Mouse (Mus musculus) kidney, postnatal 36 days (tissue): ENCODE measurements at regions not wholly inside any gene's neighbourhood (a gene's known extent, or its start where the extent isn't known, plus 50 kb on each side); places are given as distances from the start of the nearest gene placed in this dataset.

Experiments
- DNase-seq, 2 experiments: peaks; one replicate each; pipeline ENCODE4 v3.0.0; 2021 to 2022; ENCODE audit warnings: mixed read lengths in 2 of 2

DNA sequence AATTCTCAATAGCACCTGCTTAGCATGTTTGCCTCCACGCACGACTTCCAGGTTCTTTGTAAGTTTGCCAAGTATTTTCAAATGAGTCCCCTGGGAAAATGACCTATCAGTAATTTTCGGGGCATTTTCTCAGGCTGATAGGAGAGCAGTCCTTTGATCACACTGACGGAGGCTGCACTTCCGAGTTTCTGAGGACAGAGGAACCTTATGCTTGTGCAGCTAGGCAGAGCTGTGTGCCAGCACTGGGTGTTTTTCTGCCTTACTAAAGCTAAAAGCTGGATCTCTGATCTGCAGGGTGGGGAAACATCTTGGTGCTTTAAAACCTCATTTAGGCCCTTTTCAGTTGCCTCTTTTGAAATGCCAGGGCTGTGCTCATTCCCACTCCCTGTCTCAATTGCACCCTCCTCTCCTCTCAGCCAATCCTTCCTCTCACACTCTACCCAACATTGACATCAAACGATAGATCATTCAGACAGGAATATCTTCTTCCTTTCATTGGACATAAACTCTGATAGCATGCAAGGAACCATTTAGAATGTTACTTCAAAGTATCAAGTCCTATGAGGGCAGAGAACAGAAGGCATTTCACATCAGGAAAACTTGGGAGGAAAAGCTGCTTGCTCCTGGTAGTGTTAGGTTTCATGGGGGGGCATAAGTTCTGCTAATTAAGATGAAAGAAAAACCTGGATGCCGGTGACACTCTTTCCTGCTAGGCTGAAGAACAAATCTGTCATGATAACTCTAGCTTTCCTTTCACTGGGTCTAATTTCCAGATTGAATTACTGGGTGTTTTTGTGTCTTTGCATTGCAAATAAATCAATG is 95.3 kb downstream of the Lurap1l start:
- no peak for DNase-seq

DNA sequence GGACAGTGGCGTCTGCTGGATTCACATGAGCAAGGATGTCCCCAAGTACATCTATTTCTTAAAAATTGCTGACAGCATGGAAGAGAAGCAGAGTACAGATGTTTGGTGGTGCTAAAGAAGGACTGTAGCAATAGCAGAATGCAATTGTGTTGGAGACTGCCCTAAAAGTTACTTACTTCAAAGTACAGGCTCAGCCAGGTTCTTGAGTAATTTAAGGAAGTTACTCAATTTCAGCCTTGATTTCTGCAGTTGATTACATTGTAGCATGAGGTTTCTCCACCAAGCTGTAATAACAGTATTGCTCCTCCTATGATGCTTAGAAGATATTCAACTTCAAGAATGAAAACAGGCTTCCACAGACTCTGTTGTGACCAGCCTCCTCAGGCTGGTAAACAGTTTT is 96.1 kb downstream of the Lurap1l start:
- DNase-seq, result no peak

DNA sequence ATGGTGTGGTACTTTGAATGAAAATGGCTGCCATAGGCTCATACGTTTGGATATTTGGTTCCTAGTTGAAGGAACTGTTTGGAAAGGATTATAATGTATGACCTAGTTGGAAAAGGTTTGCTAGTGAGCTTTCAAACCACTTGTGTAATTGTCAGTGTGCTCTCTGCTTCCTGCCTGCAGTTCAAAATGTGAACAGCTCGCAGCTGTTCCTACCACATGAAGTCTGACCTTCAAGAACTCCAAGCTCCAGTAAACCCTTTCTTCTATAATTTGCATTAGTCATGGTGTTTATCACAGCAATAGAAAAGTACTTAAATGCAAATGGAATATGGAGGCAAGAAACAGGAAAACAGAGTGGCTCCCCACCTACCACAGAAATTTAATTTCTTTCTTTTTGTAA is 111.4 kb downstream of the Lurap1l start:
- no peak for DNase-seq

DNA sequence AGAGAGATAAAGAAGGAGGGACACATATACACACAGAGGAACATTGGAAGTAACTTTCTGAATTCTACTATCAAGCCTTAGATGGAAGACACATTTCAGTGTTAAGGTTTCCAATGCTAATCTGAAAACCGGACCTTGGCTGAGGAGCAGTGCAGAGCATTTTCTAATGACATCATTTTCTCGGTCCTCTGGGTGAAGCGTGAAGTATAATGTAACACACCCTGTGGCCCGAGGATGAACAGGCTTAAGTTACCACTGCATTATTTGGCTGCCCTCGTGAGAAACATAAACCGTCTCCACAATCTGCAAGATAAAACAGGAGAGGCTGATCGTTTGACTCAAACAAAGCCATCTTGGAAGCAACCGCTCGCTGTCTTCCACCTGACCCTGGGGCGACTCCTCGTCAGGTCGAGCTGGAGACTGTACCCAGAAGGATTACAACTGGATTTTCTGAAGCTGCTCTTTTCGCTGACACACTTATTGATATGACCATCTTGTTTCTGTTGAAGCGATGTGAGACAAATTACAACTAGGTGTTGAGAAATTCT is 113.1 kb downstream of the Lurap1l start:
- DNase-seq, result no peak

DNA sequence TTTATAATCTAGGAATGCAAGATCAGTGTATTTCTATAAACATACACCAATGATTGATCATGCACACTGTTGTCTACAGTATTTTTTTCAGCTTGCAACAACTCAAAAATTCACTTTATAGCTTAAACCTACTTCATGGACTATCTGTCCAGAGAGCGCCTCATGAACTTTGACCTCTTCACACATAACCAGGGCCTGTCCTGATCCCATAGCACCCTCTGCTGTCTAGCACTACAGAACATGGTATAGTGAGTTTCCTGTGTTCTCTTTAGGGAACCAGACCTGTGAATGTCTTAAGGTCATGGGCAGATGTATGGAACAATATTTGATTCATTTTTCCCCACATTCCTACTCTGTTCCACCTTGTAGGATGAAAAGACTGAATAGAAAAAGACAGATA is 117.1 kb downstream of the Lurap1l start:
- DNase-seq, result peak; percentile 18 to 30

DNA sequence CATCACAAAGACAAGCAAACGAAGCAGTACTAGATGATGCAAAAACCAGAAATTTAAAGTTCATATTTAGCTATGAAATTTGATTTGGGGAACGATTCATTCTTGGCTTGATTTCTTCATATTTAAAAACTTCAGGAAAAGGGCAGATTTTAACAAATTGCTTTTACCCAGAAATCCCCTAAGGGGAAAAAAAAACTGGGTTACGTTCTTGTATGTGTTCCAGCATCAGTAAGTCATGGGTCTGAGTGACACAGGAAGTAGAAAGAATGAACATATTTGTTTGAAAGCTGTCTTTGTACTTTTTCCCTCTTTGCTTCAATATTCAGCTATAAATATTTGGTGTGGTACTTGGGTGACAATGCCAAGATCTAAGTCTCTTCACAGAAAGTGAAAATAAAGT is 120.2 kb downstream of the Lurap1l start:
- no peak for DNase-seq

DNA sequence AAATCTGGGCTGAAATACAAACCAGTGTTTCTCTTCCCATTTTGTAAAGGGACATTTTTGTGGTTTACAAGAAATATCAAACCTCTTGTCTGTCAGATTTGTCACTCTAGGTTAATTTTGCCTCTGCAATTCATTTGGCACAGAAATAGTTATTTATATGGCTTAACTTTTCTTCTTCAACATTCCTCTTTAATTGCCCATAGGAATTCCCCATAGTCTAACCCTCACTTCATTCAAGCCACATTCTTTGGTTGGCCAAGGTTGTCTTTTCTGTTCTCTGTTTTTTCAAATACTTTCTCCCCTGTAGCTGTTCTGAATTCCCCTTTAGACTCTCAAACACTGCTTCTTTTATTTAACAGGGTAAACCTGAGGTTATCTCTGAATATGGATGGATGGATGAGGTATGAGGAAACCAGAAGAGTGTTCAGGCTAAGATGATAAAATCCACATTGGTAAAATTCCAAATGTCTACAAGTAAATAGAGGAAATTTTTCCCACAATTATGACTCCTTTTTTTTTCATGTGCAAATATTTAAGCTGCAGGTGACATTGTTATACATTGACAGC is 127.0 kb downstream of the Lurap1l start:
- no peak for DNase-seq

DNA sequence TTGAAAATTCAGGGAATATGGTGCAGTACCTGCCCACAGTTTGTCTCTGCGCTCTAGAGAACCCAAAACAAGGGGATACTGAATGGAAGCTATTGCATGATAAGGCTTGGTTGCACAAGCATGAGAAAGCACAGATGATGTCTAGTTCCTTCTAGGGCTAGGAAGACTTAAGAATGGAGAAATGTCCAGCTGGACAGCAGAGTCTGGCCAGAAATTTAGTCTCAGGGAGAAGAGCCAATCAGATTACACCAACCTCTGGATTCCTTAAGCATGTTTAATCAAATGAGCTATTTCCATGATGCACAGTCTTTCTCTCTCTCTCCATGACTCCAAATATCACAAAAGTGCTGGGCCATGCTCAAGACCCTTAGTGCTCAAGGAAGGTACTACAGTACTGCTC is 147.8 kb downstream of the Lurap1l start:
- no peak for DNase-seq

DNA sequence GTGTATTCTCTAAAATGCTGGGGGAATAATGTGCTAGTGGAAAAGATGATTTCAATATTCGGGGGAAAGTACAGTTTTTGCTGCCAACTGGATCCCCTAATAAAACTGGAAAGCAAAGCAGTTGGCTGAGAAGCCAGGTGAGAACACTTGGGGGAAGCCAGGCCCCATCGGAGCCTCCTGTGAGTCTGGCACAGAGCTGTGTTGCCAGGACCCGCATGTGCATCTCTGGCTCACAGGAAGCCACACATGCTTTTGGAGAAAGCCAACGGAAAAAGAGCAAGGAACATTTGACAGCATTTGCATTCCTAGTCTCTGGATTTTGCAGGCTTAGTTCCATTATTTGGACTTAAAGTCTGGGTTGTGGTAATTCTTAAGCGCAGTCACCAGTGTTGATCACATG is 148.4 kb downstream of the Lurap1l start:
- no peak for DNase-seq

DNA sequence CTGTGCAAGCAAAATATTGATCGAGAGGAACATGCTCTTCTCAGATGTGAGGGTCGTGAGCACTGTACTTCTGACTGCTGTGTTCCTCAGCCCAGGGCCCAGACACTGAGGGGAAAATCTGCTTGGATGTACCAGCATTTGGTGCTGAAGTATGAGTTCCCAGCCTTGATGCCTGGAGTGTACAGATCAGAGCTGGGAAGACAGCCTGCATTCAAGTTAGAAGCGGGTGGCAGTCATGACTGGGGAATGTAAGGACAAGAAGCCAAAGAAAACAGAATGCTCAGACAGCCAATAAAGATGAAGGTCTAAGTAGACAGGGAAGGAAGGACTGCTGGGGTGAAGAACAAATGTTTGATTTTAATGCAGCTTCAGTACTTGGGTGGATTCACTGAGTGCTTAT is 148.9 kb downstream of the Lurap1l start:
- peak; percentile 1 to 6 for DNase-seq

DNA sequence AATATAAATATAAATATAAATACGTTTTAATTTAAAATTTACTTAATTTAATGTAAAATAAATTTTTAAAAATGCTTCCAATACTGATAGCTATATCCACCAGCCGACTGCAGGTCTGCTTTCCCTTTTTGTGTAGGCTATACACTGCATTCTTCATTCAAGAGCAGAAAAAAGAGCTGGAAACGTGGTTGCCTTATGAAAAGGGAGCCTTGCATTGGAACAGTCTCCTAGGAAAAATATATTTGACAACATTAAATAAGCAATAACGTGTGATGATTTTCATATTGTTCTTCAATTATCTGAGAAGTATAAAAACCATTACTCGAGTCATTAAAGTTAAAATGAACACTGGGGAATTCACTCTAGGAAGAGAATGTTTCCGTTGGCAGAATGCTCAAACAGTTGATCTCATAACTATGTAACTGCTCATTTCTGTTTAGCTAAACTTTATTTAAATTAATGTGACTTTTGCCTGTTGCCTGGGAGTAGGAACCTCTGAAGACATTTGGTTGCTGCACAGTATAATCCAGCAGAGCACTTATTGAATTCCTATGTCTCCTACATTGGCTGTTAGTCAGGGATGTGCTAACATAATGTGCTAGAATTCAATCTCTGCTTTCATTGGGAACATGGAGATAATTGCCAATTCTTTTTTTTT is 172.0 kb downstream of the Lurap1l start:
- no peak for DNase-seq

DNA sequence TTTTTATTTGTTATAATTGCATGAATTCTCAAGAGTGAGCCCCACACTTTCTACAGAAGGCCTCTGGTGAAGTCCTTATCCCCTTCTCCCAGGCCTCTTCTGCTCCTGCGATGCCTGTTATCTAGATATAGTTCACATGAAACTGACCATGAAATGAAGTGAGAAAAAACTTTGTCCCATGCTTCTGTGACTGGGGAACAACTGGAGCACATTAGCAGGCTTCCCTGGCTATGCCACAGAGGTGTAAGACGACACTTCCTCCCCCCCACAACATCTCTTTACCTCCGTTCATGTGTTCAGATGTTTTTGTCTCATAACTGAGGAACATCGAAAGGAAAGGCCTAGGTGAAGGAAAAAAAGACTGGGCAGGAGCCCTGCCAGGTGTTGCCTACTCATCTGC is 174.7 kb downstream of the Lurap1l start:
- DNase-seq, result no peak

DNA sequence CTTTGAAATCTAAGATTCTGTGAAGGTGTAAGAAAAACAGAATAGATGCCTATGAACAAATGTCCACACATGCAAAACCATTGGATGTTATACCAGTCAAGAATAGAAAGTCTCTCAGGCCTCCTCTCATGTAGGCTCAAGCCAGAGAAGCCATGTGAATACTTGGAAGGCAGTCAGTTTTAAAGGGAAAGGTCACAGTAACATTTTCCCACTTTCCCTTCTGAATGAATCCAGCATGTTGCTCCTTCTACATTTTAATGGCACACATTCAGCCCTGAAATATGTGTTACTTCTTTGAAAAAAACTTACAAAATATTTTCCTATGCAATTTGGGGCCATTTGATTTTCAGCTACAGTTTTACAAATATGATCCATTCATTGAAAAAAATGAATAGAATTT is 186.1 kb downstream of the Lurap1l start:
- DNase-seq, result no peak

DNA sequence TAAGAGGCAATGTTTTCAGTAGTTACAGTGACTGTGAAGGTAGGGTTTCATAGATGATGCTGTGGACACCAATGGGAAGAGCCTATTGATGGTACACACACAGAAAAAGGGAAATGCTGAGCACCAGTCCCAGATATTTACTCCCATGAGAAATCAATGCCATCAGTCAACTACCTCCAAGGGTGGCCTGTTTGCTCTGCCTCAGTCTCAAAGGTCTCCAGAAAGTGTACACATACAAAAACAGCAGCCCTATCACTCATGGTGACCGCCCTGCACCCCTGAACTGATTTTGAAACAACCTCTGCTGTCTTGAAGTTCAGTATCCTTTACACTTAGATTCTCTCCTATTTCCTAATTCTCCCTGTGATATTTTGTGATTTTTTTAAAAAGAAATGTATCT is 187.2 kb downstream of the Lurap1l start:
- no peak for DNase-seq

DNA sequence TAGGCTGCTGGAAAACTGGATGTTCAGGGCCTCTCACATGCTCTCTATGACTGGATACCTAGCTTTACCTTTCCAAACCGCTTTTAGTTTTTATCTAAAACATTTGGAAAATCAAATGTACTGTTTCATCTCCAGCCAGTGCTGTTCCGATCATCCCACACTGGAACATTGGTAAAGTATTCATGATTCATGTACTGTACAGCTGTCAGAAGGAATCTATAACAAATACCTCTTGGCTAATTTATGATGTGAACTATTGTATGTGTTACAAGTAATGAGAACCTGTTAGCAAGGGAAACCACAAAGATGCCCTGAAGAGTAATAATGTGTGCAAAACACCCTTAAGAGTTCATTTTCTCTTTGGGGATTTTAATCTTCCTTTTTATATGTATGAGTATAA is 190.6 kb downstream of the Lurap1l start:
- no peak for DNase-seq

DNA sequence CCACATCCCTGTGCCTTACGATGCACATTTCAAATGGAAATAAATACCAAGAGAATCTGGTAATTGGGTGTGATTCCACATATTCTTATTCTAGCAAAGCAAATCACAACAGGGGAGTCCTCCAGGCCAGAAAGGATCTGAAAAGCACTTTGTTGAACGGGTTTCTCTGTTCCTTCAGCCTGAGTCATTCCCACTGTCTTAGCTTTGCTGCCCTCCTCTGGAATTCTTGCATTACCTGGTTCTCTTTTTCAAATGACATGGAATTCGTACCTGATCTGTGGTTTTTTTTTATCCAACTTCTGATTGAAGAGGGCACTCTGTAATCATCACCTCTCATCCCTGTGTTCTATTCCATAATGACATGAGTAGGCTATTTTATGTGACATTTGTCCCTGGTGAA is 200.9 kb downstream of the Lurap1l start:
- DNase-seq, result no peak

DNA sequence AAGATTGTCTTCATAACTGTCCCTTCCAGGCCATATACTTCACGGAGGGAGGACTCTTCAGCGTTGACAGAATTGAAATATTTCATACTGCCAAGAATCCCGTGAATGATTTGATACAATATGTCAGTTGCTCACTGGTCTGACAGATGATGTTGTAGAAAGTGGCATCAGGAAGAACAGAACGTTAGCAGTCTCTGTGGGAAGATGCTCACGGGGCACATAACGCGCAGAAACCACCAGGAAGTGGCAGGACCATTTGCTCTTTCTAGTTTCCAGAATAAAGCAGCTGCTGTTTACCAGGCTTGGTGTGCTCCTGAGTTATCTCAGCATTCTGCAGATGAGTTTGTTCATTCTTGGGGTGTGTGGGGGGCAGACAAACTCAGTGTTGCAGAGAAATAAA is 206.0 kb downstream of the Lurap1l start:
- no peak for DNase-seq

DNA sequence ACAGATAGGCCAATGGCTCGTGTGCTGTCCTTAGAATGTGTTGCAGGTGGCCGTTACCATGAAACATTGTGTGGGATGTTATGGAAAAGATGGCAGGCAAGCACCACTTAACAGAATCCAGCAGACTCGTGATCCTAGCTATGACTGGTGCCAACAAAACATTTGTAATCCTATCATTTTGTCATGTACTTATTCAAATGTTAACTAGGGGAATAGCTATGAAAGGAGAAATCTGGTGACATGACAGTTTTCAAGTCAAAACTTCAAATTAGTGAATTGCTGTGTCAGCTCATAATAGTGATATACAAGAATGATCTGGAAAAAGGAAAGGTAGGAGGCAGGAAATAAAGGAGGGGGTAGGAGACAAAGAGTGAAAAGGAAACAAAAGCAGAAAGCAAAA is 213.7 kb downstream of the Lurap1l start:
- no peak for DNase-seq

DNA sequence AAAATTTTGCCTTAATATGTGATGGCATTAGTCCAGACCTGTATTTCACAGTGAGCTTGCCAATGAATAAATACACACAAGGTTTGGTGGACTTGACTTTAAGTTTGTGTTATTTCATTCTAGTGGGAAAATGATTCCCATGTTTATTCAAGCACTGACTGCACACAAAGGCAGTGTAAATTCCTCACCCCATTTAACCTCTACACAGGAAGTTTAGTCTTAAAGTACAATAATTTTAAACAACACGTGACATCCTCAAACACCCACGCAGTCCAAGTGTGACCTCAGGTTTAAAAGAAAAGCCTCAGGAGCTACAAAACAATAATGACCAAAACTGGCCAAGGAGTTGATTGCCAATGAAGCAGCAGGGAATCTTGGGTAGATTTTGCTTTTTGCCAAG is 219.4 kb downstream of the Lurap1l start:
- no peak for DNase-seq

DNA sequence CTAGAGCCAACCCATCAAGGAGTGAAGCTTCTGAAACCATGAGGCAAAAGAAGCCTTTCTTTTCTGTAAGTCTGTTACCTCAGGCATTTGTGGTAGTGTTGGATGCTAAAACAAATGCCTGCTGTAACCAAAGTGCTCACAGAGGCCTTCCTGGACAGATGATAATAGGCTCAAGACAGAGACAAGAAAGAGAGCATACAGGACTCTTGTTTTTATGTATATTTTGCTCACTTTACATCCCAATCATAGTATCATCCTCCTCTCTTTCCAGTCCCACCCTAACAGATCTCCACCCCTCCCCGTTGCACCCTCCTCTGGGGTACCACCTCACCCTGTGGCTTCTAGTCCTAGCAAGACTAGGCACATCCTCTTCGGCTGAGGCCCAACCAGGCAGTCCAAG is 262.7 kb downstream of the Lurap1l start:
- DNase-seq, result no peak

DNA sequence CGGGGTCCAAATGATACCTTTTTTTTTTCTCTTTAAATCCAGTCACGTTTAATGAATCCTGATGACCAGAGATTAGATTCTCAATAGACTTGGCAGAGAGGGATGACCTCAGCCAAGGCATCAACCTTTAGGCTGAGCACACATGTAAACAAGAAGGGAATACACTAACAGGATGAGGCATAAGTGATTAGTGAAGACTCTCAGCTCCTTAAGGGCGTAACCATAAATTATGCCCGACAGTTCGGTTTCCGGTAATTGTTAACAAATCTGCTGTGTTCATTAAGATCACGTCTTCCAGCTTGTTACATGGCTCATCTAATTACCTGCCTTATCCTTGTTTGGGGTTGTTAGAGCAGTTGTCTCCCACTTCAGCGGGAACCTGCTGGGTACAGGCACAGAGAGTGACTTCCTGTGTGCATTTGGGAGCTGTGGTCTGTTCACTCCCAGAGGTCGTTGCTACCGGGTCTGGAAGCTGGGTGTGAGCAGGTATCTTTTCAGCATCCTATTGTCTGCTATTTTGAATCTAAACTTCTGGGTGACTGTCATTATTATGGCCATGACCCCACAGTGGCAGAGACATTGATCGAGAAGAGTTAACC is 265.1 kb downstream of the Mpdz start:
- DNase-seq, result peak; percentile 13 to 15

DNA sequence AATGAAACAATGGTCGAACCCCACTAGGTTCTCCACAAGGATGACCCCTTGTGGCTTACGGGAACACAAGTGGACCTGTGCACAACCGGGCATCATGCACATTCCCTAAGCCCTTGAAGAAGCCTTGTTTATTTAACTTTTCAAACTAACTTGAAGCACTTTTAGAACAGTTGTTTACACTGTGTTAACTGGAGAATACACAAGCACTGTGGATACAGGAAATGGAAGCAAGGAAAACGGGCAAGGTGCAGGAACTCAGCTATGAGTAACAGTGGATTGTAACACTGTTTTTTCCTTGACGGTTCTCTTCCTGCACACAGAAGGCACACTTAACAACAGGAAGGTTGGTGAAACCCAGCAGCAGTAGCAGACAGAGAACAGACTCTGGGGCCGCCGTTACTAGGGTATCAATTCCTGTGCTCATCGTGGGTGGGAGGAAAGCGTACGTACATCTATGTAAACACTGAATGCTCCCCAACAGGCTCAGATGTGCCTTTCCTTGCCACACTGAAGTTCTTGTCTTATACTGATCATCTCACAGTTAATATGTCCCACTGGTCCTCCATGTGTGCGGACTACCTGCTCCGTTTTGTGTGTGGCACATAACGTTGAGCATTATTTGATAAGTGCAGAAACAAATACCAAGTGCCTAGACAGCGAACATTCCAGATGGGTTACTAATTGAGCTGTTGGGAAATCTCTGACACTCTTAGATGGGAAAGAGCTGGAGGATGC is 264.4 kb downstream of the Mpdz start:
- peak; percentile 5 to 7 for DNase-seq

DNA sequence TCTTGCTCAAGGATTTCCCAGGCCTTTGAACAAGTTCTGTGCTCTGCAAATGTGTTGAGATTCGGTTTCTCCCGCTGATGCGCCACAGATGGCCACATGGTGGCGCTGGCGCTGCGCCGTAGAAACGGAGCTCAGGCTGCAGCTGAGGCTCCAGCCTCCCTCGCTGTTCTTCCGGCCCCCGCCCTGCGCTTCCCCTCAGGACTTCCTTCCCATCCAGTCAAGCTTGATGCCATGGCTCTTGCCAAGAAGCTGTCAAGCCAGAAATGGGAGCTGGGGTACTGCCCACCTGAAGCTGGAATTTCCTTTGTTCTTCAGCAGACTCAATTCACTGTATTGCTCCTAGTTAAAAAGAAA is 263.9 kb downstream of the Mpdz start:
- DNase-seq, result peak; percentile 92 to 94
